Mouse (Mus musculus) adrenal gland (tissue): ENCODE measurements around the gene Prr30.
"Not testable (repeated sequence)": the region's sequence is repeated elsewhere in the genome, so short reads cannot be mapped to it uniquely, and the experiment has no call there.

ENCODE experiments used
- intact Hi-C: fragments of 180-260 bp; cut with DNase I; formaldehyde crosslinking; loops from one replicate; pipeline ENCODE4 v1.15.1; 2025
- long read RNA-seq, 2 experiments: library from polyadenylated mRNA; unstranded; transcript quantifications; one replicate each; pipeline ENCODE4 v2.0.0; 2020; ENCODE audit warnings: borderline replicate concordance in 1 of 2; ENCODE audit not compliant: insufficient replicate concordance in 1 of 2

Gene Prr30
- long read RNA-seq, experiment 1 = 0 reads
- long read RNA-seq, experiment 2 = 0 reads

DNA sequence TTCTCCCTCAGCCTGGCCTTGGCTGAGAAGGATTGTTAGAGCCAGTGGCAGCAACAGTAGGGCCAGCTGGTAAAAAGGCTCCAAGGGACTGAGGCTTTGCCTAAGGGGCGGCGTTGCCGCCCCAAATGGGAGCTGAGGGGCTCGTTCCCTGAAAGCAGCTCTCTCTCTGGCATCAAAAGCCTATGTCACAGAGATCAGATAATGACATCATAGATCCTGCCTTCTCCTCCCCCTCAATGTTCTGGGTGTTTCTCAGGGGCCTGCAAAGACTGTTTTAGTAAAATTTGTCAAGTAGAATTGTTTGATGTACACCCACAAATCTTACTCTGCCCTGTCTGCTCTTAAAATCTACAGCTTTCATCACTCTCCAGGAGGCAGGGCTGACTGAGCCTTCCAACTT is at the start of gene Prr30:
TSS of gene Prr30 (minus strand) at position 101 of the 400 bp plus-strand sequence.
- intact Hi-C loops = no loop called here

GRCm38 (mm10) chr14:101246793-101247192 is 46.7 kb upstream of the Prr30 start:
- intact Hi-C loops = no loop called here

DNA sequence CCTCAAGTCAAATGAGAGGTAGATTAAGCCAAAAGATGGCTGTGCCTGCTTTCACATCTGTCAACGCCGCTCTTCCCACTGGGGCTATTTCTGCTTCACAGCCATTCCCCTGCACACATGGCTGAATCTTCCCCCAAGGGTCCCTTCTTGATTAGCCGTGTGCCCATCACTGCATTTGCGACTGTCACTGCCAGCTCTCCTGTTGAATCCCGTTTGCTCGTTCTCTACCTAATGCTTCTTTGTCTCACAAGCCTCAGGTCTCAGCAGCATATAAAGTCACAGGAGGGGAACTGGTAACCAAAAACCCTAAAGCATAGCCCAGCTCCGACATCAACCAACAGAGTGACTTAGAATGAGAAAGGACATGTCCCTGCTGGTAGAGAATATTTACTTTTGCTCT is 45.6 kb upstream of the Prr30 start:
- intact Hi-C loops = no loop called here

- intact Hi-C loops = not testable (repeated sequence)
These were observed 44.3 kb upstream of the Prr30 start for GRCm38 (mm10) chr14:101244441-101244840.

DNA sequence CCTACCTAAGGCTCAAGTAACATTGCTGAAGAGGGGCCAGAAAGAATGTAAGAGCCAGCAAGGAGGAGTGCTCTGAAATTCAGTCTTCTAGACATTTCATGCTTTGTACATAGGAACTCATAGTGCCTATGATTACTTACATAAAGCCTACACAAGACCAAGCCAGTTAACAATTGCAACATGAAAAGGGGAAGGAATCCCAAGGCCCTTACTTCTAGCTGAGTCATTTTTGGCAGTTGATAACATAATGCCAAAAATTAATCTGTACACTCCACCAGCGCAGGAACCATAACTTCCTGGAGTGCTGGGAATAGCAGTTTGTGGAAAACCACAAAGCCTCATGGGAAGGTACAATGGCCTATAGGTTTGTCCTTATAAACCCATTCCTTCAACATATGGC is 37.8 kb upstream of the Prr30 start:
- intact Hi-C loops = no loop called here

DNA sequence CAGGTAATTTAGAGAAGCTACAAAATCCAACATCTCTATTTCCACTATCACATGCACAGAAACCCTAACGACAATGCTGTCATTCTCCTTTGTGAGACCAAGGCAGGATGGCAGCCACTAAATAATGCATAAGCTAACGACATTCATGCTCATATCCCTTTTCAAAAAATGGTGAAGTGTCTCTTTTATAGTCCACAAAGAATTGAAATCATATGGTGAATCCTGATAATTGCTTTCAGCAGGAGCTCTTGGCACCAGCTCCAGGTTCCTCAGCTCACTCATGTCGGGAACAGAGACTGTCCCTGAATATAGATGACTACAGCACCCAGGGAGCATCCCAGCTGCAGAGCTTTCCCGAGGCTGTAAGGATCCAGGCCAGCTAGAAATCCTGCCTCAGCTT is 28.9 kb upstream of the Prr30 start:
- intact Hi-C loops = no loop called here

DNA sequence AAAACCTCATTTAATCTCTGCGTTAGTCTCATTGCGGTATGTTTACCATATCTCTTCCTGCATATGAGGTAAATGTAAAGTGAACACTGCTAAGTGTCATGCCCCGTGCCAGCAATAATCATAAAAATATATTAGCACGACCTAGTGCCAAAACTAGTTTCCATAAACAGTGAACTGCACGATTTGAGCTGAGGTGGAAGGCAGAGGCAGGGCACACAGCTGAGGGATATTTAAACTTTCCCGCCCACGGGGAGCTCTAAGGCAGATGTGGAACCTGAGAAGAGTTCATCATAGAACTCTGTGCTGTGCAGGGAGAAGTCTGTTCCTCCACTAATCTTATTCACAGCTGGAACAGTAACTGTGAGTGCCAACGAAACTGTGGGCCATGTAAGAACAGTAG is 22.2 kb upstream of the Prr30 start:
- intact Hi-C loops = no loop called here

- intact Hi-C loops = no loop called here
These were observed 27.9 kb downstream of the Prr30 start for GRCm38 (mm10) chr14:101172258-101172657.
